Mouse (Mus musculus): ENCODE results near the gene Fads3. TPM values are rescaled to one million over a fixed set of nuclear protein-coding genes. Genes with fewer than 3 reads are reported as not detected.

Fads3 gene
- polyA plus RNA-seq, 1 experiment = 341 TPM

- TF ChIP-seq CTCF (IDR thresholded peaks at IDR 0.05; ENCODE audit: insufficient read depth, low read length) (peak; percentile 87), POLR2A (IDR thresholded peaks at IDR 0.05; ENCODE audit: borderline replicate concordance, extremely low read depth, low read depth, low read length) (no peak)
- DNase-seq = peak; percentile 47
- H3K4me1 ChIP-seq (ENCODE audit: control insufficient read depth, insufficient read depth, low read length) = no peaks in the 10 kb centered on the region
- H3K4me3 ChIP-seq (replicated peaks; ENCODE audit: extremely low read depth, low read depth, low read length) = no peak overlapping the region
- WGBS = 40% methylated on average over 8 of the region's 8 CpGs
Observed at GRCm38 (mm10) chr19:10033211-10033973, 8.0 kb upstream of the Fads3 start.

- Histone ChIP-seq H3K4me3 (replicated peaks; ENCODE audit: extremely low read depth, low read depth, low read length) (no peak overlapping the region), H3K4me1 (ENCODE audit: control insufficient read depth, insufficient read depth, low read length) (no peaks in the 10 kb centered on the region; the same call in 1 of the 2 replicates)
- 67% methylated on average over 5 of the region's 5 CpGs for WGBS
- no peak for DNase-seq
- TF ChIP-seq POLR2A (IDR thresholded peaks at IDR 0.05; ENCODE audit: borderline replicate concordance, extremely low read depth, low read depth, low read length) (no peak), CTCF (IDR thresholded peaks at IDR 0.05; ENCODE audit: insufficient read depth, low read length) (no peak)
Observed at GRCm38 (mm10) chr19:10034356-10034755, 7.0 kb upstream of the Fads3 start.

- DNase-seq = peak; percentile 83
- Histone ChIP-seq H3K4me1 (ENCODE audit: control insufficient read depth, insufficient read depth, low read length) (peaks cover 2% of the 10 kb centered on the region), H3K4me3 (replicated peaks; ENCODE audit: extremely low read depth, low read depth, low read length) (no peak overlapping the region)
- TF ChIP-seq CTCF (IDR thresholded peaks at IDR 0.05; ENCODE audit: insufficient read depth, low read length) (peak; percentile 90), POLR2A (IDR thresholded peaks at IDR 0.05; ENCODE audit: borderline replicate concordance, extremely low read depth, low read depth, low read length) (no peak)
- whole genome bisulfite sequencing = 50% methylated on average over 8 of the region's 8 CpGs
Observed at GRCm38 (mm10) chr19:10034785-10035447, 6.5 kb upstream of the Fads3 start.

- 48% methylated on average over 2 of the region's 2 CpGs for WGBS
- no peak overlapping the region for H3K4me3 ChIP-seq (replicated peaks; ENCODE audit: extremely low read depth, low read depth, low read length)
- DNase-seq = no peak
- H3K4me1 ChIP-seq (ENCODE audit: control insufficient read depth, insufficient read depth, low read length) = peaks cover 6% of the 10 kb centered on the region
- TF ChIP-seq POLR2A (IDR thresholded peaks at IDR 0.05; ENCODE audit: borderline replicate concordance, extremely low read depth, low read depth, low read length) = no peak
Observed at GRCm38 (mm10) chr19:10037534-10037933, 3.8 kb upstream of the Fads3 start.

DNA sequence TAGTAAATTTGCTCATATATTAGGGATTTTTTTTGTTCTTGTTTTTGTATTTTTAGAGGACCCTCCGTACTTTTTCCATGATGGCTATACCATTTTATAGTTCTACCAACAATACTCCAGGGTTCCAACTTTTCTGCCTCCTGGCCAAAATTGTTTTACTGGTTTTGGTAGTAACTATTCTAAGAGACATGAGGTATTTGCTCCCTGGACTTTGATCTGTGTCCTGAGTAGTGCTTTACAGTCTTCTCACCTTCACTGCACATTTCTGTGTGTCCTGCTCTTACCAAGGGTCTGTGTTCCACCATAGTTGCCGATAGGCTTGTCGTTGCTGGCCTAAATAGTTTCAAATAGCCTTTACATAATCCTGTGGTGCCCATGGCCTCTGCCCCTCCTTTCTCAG lies 3.0 kb upstream of the Fads3 start:
- peaks cover 6% of the 10 kb centered on the region for H3K4me1 ChIP-seq (ENCODE audit: control insufficient read depth, insufficient read depth, low read length)
- 63% methylated on average over 3 of the region's 3 CpGs for WGBS
- TF ChIP-seq CTCF (IDR thresholded peaks at IDR 0.05; ENCODE audit: insufficient read depth, low read length) (no peak), POLR2A (IDR thresholded peaks at IDR 0.05; ENCODE audit: borderline replicate concordance, extremely low read depth, low read depth, low read length) (no peak)
- peak; percentile 39 for DNase-seq
- no peak overlapping the region for H3K4me3 ChIP-seq (replicated peaks; ENCODE audit: extremely low read depth, low read depth, low read length)

GRCm38 (mm10) chr19:10038910-10039309 lies 2.5 kb upstream of the Fads3 start:
- H3K4me3 ChIP-seq (replicated peaks; ENCODE audit: extremely low read depth, low read depth, low read length) = no peak overlapping the region
- peaks cover 6% of the 10 kb centered on the region for H3K4me1 ChIP-seq (ENCODE audit: control insufficient read depth, insufficient read depth, low read length)
- DNase-seq = peak; percentile 82
- TF ChIP-seq POLR2A (IDR thresholded peaks at IDR 0.05; ENCODE audit: borderline replicate concordance, extremely low read depth, low read depth, low read length) (0 out of 2 replicates have a peak, but pooled peaks have one; percentile 11), CTCF (IDR thresholded peaks at IDR 0.05; ENCODE audit: insufficient read depth, low read length) (no peak)
- WGBS = 14% methylated on average over 3 of the region's 3 CpGs

DNA sequence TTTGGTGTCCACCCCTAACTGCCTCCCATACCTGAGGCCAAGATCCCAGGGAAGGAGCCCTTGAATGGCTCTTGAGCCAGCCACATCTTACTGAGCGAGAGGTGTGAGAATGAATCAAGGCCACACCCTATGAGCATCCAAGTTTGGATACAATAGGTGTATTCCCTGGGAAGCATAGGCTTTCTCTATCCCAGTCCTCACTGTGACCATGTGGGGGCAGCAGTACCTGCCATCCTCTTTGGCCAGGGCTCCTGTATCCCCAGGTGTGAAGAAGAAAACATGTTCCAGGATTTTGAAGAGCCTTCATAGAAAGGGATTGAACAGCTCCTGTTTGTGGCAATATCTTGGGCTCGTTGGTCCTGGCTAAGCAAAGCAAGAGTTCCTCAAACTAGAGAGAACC lies 1.8 kb upstream of the Fads3 start:
- Histone ChIP-seq H3K4me3 (replicated peaks; ENCODE audit: extremely low read depth, low read depth, low read length) (no peak overlapping the region), H3K4me1 (ENCODE audit: control insufficient read depth, insufficient read depth, low read length) (peaks cover 6% of the 10 kb centered on the region)
- TF ChIP-seq POLR2A (IDR thresholded peaks at IDR 0.05; ENCODE audit: borderline replicate concordance, extremely low read depth, low read depth, low read length) (no peak), CTCF (IDR thresholded peaks at IDR 0.05; ENCODE audit: insufficient read depth, low read length) (peak; percentile 47)
- WGBS = 60% methylated on average over 2 of the region's 2 CpGs
- peak; percentile 46 for DNase-seq

GRCm38 (mm10) chr19:10040866-10041387 lies 442 bp upstream of the Fads3 start:
- H3K4me3 ChIP-seq (replicated peaks; ENCODE audit: extremely low read depth, low read depth, low read length) = no peak overlapping the region
- 14% methylated on average over 19 of the region's 20 CpGs for WGBS
- DNase-seq = no peak
- peaks cover 6% of the 10 kb centered on the region for H3K4me1 ChIP-seq (ENCODE audit: control insufficient read depth, insufficient read depth, low read length)
- no peak for TF ChIP-seq POLR2A (IDR thresholded peaks at IDR 0.05; ENCODE audit: borderline replicate concordance, extremely low read depth, low read depth, low read length)

DNA sequence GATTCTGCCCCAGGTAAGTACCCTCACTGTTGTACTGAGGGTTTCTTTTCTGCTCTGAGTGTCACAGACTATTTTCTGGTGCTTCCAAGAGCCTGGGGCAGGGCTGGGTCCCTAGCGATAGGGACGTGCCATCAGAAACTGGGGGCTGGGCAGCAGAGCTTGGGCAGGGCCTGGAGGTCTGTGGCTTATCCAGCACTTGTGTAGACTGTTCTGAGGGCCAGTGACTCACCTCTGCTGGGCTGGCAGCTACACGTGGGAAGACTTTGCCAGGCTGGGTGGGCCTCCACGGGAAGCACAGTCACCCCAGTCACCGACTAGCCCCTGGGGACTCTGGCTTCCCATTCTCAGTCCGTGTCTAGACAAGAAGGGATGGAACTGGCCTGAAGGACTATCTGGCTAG lies 863 bp downstream of the Fads3 start:
- TF ChIP-seq CTCF (IDR thresholded peaks at IDR 0.05; ENCODE audit: insufficient read depth, low read length) (no peak), POLR2A (IDR thresholded peaks at IDR 0.05; ENCODE audit: borderline replicate concordance, extremely low read depth, low read depth, low read length) (no peak)
- Histone ChIP-seq H3K4me3 (replicated peaks; ENCODE audit: extremely low read depth, low read depth, low read length) (peak overlapping the region; percentile 61), H3K4me1 (ENCODE audit: control insufficient read depth, insufficient read depth, low read length) (peaks cover 14% of the 10 kb centered on the region)
- peak; percentile 48 for DNase-seq
- WGBS = 28% methylated on average over 6 of the region's 6 CpGs
